Mouse (Mus musculus) liver, embryonic 12.5 days (tissue): ENCODE data around the gene 1810009A15Rik. TPM values are rescaled to one million over a fixed set of nuclear protein-coding genes. Genes with fewer than 3 reads are reported as not detected.

Source experiments
- ATAC-seq: fragments of 200-750 bp; cut with Nextera tagmentation; 2 replicates; pipeline ENCODE4 v1.8.0; 2017; ENCODE audit warnings: moderate number of reproducible peaks, mild to moderate bottlenecking, moderate library complexity
- H3K27ac ChIP-seq: fragments of 300-500 bp; sonication (generic); 2 replicates; pipeline ENCODE4 v1.5.1; 2016; ENCODE audit warnings: mild to moderate bottlenecking
- H3K27me3 ChIP-seq: fragments of 300-500 bp; sonication (generic); replicated peaks from 2 replicates; pipeline ENCODE4 v1.6.1; 2016; ENCODE audit warnings: mild to moderate bottlenecking, moderate library complexity
- H3K36me3 ChIP-seq: fragments of 300-500 bp; sonication (generic); 2 replicates; pipeline ENCODE4 v1.6.1; 2016; ENCODE audit warnings: mild to moderate bottlenecking, moderate library complexity
- H3K4me1 ChIP-seq: fragments of 300-500 bp; sonication (generic); 2 replicates; pipeline ENCODE4 v1.6.1; 2016
- H3K4me2 ChIP-seq: fragments of 300-500 bp; sonication (generic); 2 replicates; pipeline ENCODE4 v1.6.1; 2016; ENCODE audit warnings: mild to moderate bottlenecking, moderate library complexity
- H3K4me3 ChIP-seq: fragments of 300-500 bp; sonication (generic); 2 replicates; pipeline ENCODE4 v1.5.1; 2016; ENCODE audit warnings: mild to moderate bottlenecking, moderate library complexity
- H3K9ac ChIP-seq: fragments of 300-500 bp; sonication (generic); 2 replicates; pipeline ENCODE4 v1.6.1; 2016; ENCODE audit warnings: mild to moderate bottlenecking, moderate library complexity
- H3K9me3 ChIP-seq: fragments of 300-500 bp; sonication (generic); replicated peaks from 2 replicates; pipeline ENCODE4 v1.6.1; 2016; ENCODE audit warnings: mild to moderate bottlenecking, moderate library complexity
- WGBS: fragments of 180-500 bp; shearing (Covaris S2); methylation state at CpG from one replicate; pipeline ENCODE4 v1.1.7; 2016; ENCODE audit not compliant: insufficient replicate concordance; 5-methylcytosine and 5-hydroxymethylcytosine counted together
- microRNA-seq: library from miRNA; unstranded; fragments of <30 nt; microRNA quantifications from one replicate; pipeline ENCODE4, GENCODE M21; 2017
- polyA plus RNA-seq: library from polyadenylated mRNA; unstranded; fragments of >200 nt; fragmentation: Nextera tagmentation; extraction: Ambion mirVana; gene quantifications from 2 replicates; pipeline ENCODE4 v1.2.1, GENCODE M21; 2016

1810009A15Rik gene
- polyA plus RNA-seq, 1 experiment from 2014 or later, result 111 TPM

GRCm38 (mm10) chr19:8929224-8930088 is 40.8 kb downstream of the 1810009A15Rik start, which contains the start of the genes Rom1 and Eml3:
Gene Rom1 (minus strand): TSS chr19:8929356.
Gene Eml3 (plus strand): TSS chr19:8929552.
- Histone ChIP-seq H3K36me3 (peaks cover 58% of the 10 kb centered on the region), H3K4me3 (peak within 1 kb of the TSS; percentile 81), H3K4me1 (peaks cover 50% of the 10 kb centered on the region), H3K9ac (peak within 1 kb of the TSS; percentile 83), H3K27ac (peak within 1 kb of the TSS; percentile 92), H3K27me3 (no peaks in the 10 kb centered on the region), H3K4me2 (peak within 1 kb of the TSS; percentile 96), H3K9me3 (no peaks in the 10 kb centered on the region)
- 4% methylated on average over 57 of the region's 74 CpGs for WGBS
- peak; percentile 77 for ATAC-seq

- H3K27me3 ChIP-seq, result no peaks in the 10 kb centered on the region
- H3K36me3 ChIP-seq, result peaks cover 61% of the 10 kb centered on the region
- H3K4me1 ChIP-seq, result peaks cover 50% of the 10 kb centered on the region
- H3K4me3 ChIP-seq, result peak overlapping the region; percentile 81
- WGBS, result 8% methylated on average over 11 of the region's 11 CpGs
- no peak for ATAC-seq
- peak overlapping the region; percentile 96 for H3K4me2 ChIP-seq
- no peaks in the 10 kb centered on the region for H3K9me3 ChIP-seq
- H3K27ac ChIP-seq, result peak overlapping the region; percentile 92
- H3K9ac ChIP-seq, result peak overlapping the region; percentile 83
Observed at GRCm38 (mm10) chr19:8930117-8930516, 41.5 kb downstream of the 1810009A15Rik start.

DNA sequence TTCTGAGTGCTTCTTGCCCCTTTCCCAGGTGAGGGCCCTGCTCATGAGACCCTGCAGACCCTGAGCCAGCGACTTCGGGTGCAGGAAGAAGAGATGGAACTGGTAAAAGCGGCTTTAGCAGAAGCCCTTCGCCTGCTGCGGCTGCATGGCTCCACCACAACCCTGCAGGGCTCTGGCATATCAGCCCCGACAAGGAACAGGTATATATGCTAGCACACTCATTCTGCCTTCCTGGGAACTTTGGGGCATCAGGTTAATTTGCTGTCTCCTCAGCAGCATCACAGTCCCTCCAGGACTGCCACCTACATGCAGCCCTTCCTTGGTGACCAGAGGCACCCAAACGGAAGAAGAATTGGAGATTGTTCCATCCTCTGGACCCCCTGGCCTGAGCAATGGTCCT is 42.1 kb downstream of the 1810009A15Rik start:
- Histone ChIP-seq H3K4me1 (peaks cover 50% of the 10 kb centered on the region), H3K9me3 (no peaks in the 10 kb centered on the region), H3K27me3 (no peaks in the 10 kb centered on the region), H3K36me3 (peaks cover 61% of the 10 kb centered on the region), H3K4me2 (peak overlapping the region; percentile 96), H3K27ac (no peak overlapping the region), H3K9ac (peak overlapping the region; percentile 83), H3K4me3 (peak overlapping the region; percentile 81)
- ATAC-seq, result no peak
- WGBS, result 80% methylated on average over 7 of the region's 7 CpGs

GRCm38 (mm10) chr19:8936736-8937135 is 48.1 kb downstream of the 1810009A15Rik start:
- 82% methylated on average over 2 of the region's 2 CpGs for WGBS
- no peak overlapping the region for H3K4me2 ChIP-seq
- no peaks in the 10 kb centered on the region for H3K27me3 ChIP-seq
- peaks cover 76% of the 10 kb centered on the region for H3K36me3 ChIP-seq
- H3K4me3 ChIP-seq, result no peak overlapping the region
- ATAC-seq, result no peak
- peaks cover 16% of the 10 kb centered on the region for H3K4me1 ChIP-seq
- H3K27ac ChIP-seq, result no peak overlapping the region
- no peak overlapping the region for H3K9ac ChIP-seq
- no peaks in the 10 kb centered on the region for H3K9me3 ChIP-seq

Small RNAs within 50 kb of the gene (microRNA-seq; reads per million reads assigned to microRNA genes)
- gene Mir5136, result 1.4 reads per million

Other genes starting within 250 kb of the 1810009A15Rik start
- gene Chrm1, start 225.1 kb upstream of the 1810009A15Rik start, polyA plus RNA-seq, result not detected in 2 replicates
- 133 and 141 TPM in 2 replicates for gene Slc3a2, start 165.5 kb upstream of the 1810009A15Rik start, polyA plus RNA-seq
- gene Wdr74, start 153.0 kb upstream of the 1810009A15Rik start, polyA plus RNA-seq, result 87.1 and 95.9 TPM in 2 replicates
- gene 1700092M07Rik, start 148.1 kb upstream of the 1810009A15Rik start, polyA plus RNA-seq, result 2.1 and 2.3 TPM in 2 replicates
- 56.2 and 58.4 TPM in 2 replicates for gene Stx5a, start 147.4 kb upstream of the 1810009A15Rik start, polyA plus RNA-seq
- 116 and 130 TPM in 2 replicates for gene Nxf1, start 131.8 kb upstream of the 1810009A15Rik start, polyA plus RNA-seq
- 77.4 and 80.0 TPM in 2 replicates for gene Tmem223, start 117.9 kb upstream of the 1810009A15Rik start, polyA plus RNA-seq
- gene Tmem179b, start 114.4 kb upstream of the 1810009A15Rik start, polyA plus RNA-seq, result 99.1 and 104 TPM in 2 replicates
- gene Taf6l, start 102.4 kb upstream of the 1810009A15Rik start, polyA plus RNA-seq, result 21.8 and 23.1 TPM in 2 replicates
- 105 and 110 TPM in 2 replicates for gene Polr2g, start 90.3 kb upstream of the 1810009A15Rik start, polyA plus RNA-seq
- gene Zbtb3, start 86.3 kb upstream of the 1810009A15Rik start, polyA plus RNA-seq, result 2.3 and 2.8 TPM in 2 replicates
- 29.6 and 31.6 TPM in 2 replicates for gene Ttc9c, start 69.5 kb upstream of the 1810009A15Rik start, polyA plus RNA-seq
- 3.5 and 3.6 TPM in 2 replicates for gene Hnrnpul2, start 68.8 kb upstream of the 1810009A15Rik start, polyA plus RNA-seq
- 0.26 TPM in 1 of 2 replicates, not detected in the other for gene AC129217.1, start 59.1 kb upstream of the 1810009A15Rik start, polyA plus RNA-seq
- 37.0 and 45.2 TPM in 2 replicates for gene Bscl2, start 51.4 kb upstream of the 1810009A15Rik start, polyA plus RNA-seq
- 0.62 and 0.65 TPM in 2 replicates for gene Gng3, start 49.7 kb upstream of the 1810009A15Rik start, polyA plus RNA-seq
- gene Lrrn4cl, start 38.1 kb upstream of the 1810009A15Rik start, polyA plus RNA-seq, result 0.11 TPM in 1 of 2 replicates, not detected in the other
- 133 and 135 TPM in 2 replicates for gene Ubxn1, start 17.4 kb upstream of the 1810009A15Rik start, polyA plus RNA-seq
- gene Uqcc3, start 7.9 kb upstream of the 1810009A15Rik start, polyA plus RNA-seq, result 40.6 and 43.4 TPM in 2 replicates
- 76.1 and 80.4 TPM in 2 replicates for gene Lbhd1, start 5.1 kb upstream of the 1810009A15Rik start, polyA plus RNA-seq
- not detected in 2 replicates for gene Gm49403, start 4.9 kb upstream of the 1810009A15Rik start, polyA plus RNA-seq
- gene Gm49416, start 73 bp downstream of the 1810009A15Rik start, polyA plus RNA-seq, result not detected in 2 replicates
- 39.9 and 40.8 TPM in 2 replicates for gene Ints5, start 4.2 kb downstream of the 1810009A15Rik start, polyA plus RNA-seq
- gene Ganab, start 9.2 kb downstream of the 1810009A15Rik start, polyA plus RNA-seq, result 61.9 TPM in 2 replicates
- gene B3gat3, start 31.5 kb downstream of the 1810009A15Rik start, polyA plus RNA-seq, result 28.4 and 31.7 TPM in 2 replicates
- gene Rom1, start 40.5 kb downstream of the 1810009A15Rik start, polyA plus RNA-seq, result 3.0 and 3.4 TPM in 2 replicates
- 21.3 and 23.0 TPM in 2 replicates for gene Eml3, start 40.7 kb downstream of the 1810009A15Rik start, polyA plus RNA-seq
- 138 and 140 TPM in 2 replicates for gene Mta2, start 53.0 kb downstream of the 1810009A15Rik start, polyA plus RNA-seq
- gene Tut1, start 65.0 kb downstream of the 1810009A15Rik start, polyA plus RNA-seq, result 26.0 and 27.7 TPM in 2 replicates
- 358 and 366 TPM in 2 replicates for gene Eef1g, start 78.2 kb downstream of the 1810009A15Rik start, polyA plus RNA-seq
- 1.8 and 2.0 TPM in 2 replicates for gene Ahnak, start 100.4 kb downstream of the 1810009A15Rik start, polyA plus RNA-seq
- gene Scgb1a1, start 199.1 kb downstream of the 1810009A15Rik start, polyA plus RNA-seq, result not detected in 2 replicates
- gene Asrgl1, start 246.8 kb downstream of the 1810009A15Rik start, polyA plus RNA-seq, result 13.2 and 13.6 TPM in 2 replicates